Mouse (Mus musculus): ENCODE data around the gene Lrrc2.

DNA sequence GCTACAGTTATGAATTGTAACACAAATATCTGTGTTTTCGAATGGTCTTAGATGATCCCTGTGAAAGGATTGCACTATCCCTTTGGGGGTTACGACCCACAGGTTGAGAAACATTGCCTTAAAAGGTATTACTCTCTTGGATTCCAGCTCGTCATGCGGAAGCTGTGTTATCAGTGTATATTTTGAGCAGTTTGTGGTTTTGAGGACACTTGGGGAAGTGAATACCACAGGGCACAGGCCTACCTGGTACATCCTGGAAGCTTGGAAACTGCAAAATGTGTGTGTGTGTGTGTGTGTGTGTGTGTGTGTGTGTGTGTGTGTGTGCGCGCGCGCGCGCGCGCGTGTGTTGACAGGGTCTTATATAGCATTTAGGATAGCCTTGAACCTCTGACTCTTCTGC, 521 bp downstream of the Lrrc2 start:
- TF ChIP-seq CTCF (IDR thresholded peaks at IDR 0.05; ENCODE audit: control insufficient read depth, insufficient read depth, insufficient replicate concordance, low read depth, low read length) (no peak), POLR2A (IDR thresholded peaks at IDR 0.05; ENCODE audit: control insufficient read depth, low read depth, low read length) (no peak)
